Mouse (Mus musculus): ENCODE measurements around the gene Eif3j1. TPM values are rescaled to one million over a fixed set of nuclear protein-coding genes. Genes with fewer than 3 reads are reported as not detected.
"Not testable (repeated sequence)": the region's sequence is repeated elsewhere in the genome, so short reads cannot be mapped to it uniquely, and the experiment has no call there.

Gene Eif3j1
- polyA plus RNA-seq (2011; ENCODE audit: insufficient read length, low read depth, missing spikeins) = 10.0 and 12.2 TPM in 2 replicates

GRCm38 (mm10) chr2:122027862-122028755 is at the start of gene Eif3j1:
Gene Eif3j1, plus strand, starts transcription at chr2:122028546.
- Histone ChIP-seq H3K4me3 (ENCODE audit: insufficient read depth, low read length) (peak within 1 kb of the TSS; percentile 72), H3K27ac (ENCODE audit: insufficient read depth, low read length) (peak within 1 kb of the TSS; percentile 81), H3K4me1 (ENCODE audit: control insufficient read depth, insufficient read depth, low read length) (no peaks in the 10 kb centered on the region)
- TF ChIP-seq CTCF (IDR thresholded peaks at IDR 0.05; ENCODE audit: borderline replicate concordance, insufficient read depth, low read length) (no peak), POLR2A (IDR thresholded peaks at IDR 0.05; ENCODE audit: low read depth, low read length) (peak; percentile 100)

GRCm38 (mm10) chr2:121995738-121996137 is 32.6 kb upstream of the Eif3j1 start:
- Histone ChIP-seq H3K4me3 (ENCODE audit: insufficient read depth, low read length) (no peak overlapping the region), H3K27ac (ENCODE audit: insufficient read depth, low read length) (no peak overlapping the region), H3K4me1 (ENCODE audit: control insufficient read depth, insufficient read depth, low read length) (no peaks in the 10 kb centered on the region)
- TF ChIP-seq POLR2A (IDR thresholded peaks at IDR 0.05; ENCODE audit: low read depth, low read length) (no peak), CTCF (IDR thresholded peaks at IDR 0.05; ENCODE audit: borderline replicate concordance, insufficient read depth, low read length) (no peak)

GRCm38 (mm10) chr2:122008832-122009231 is 19.5 kb upstream of the Eif3j1 start:
- no peak overlapping the region for H3K27ac ChIP-seq (ENCODE audit: insufficient read depth, low read length)
- no peak overlapping the region for H3K4me3 ChIP-seq (ENCODE audit: insufficient read depth, low read length)
- TF ChIP-seq CTCF (IDR thresholded peaks at IDR 0.05; ENCODE audit: borderline replicate concordance, insufficient read depth, low read length) (no peak), POLR2A (IDR thresholded peaks at IDR 0.05; ENCODE audit: low read depth, low read length) (no peak)
- no peaks in the 10 kb centered on the region for H3K4me1 ChIP-seq (ENCODE audit: control insufficient read depth, insufficient read depth, low read length)

GRCm38 (mm10) chr2:122011441-122011840 is 16.9 kb upstream of the Eif3j1 start:
- no peak overlapping the region for H3K4me3 ChIP-seq (ENCODE audit: insufficient read depth, low read length)
- no peak for TF ChIP-seq CTCF (IDR thresholded peaks at IDR 0.05; ENCODE audit: borderline replicate concordance, insufficient read depth, low read length)
- no peak for TF ChIP-seq POLR2A (IDR thresholded peaks at IDR 0.05; ENCODE audit: low read depth, low read length)
- no peaks in the 10 kb centered on the region for H3K4me1 ChIP-seq (ENCODE audit: control insufficient read depth, insufficient read depth, low read length)
- no peak overlapping the region for H3K27ac ChIP-seq (ENCODE audit: insufficient read depth, low read length)

- no peak for TF ChIP-seq POLR2A (IDR thresholded peaks at IDR 0.05; ENCODE audit: low read depth, low read length)
- TF ChIP-seq CTCF (IDR thresholded peaks at IDR 0.05; ENCODE audit: borderline replicate concordance, insufficient read depth, low read length) = no peak
- no peaks in the 10 kb centered on the region for H3K4me1 ChIP-seq (ENCODE audit: control insufficient read depth, insufficient read depth, low read length)
- no peak overlapping the region for H3K4me3 ChIP-seq (ENCODE audit: insufficient read depth, low read length)
These were observed 9.6 kb upstream of the Eif3j1 start for GRCm38 (mm10) chr2:122018705-122019104.

GRCm38 (mm10) chr2:122022284-122022683 is 6.1 kb upstream of the Eif3j1 start:
- Histone ChIP-seq H3K4me3 (ENCODE audit: insufficient read depth, low read length) (no peak overlapping the region), H3K4me1 (ENCODE audit: control insufficient read depth, insufficient read depth, low read length) (no peaks in the 10 kb centered on the region), H3K27ac (ENCODE audit: insufficient read depth, low read length) (no peak overlapping the region)
- TF ChIP-seq POLR2A (IDR thresholded peaks at IDR 0.05; ENCODE audit: low read depth, low read length) (no peak), CTCF (IDR thresholded peaks at IDR 0.05; ENCODE audit: borderline replicate concordance, insufficient read depth, low read length) (no peak)

More at GRCm38 (mm10) chr2:122018705-122019104, 9.6 kb upstream of the Eif3j1 start:
- no peak overlapping the region for H3K27ac ChIP-seq (ENCODE audit: insufficient read depth, low read length)

GRCm38 (mm10) chr2:122027091-122027490 is 1.3 kb upstream of the Eif3j1 start:
- not testable (repeated sequence) for H3K4me1 ChIP-seq (ENCODE audit: control insufficient read depth, insufficient read depth, low read length); H3K4me3 ChIP-seq (ENCODE audit: insufficient read depth, low read length); H3K27ac ChIP-seq (ENCODE audit: insufficient read depth, low read length)

- TF ChIP-seq POLR2A (IDR thresholded peaks at IDR 0.05; ENCODE audit: low read depth, low read length) = no peak
- TF ChIP-seq CTCF (IDR thresholded peaks at IDR 0.05; ENCODE audit: borderline replicate concordance, insufficient read depth, low read length) = no peak
- H3K4me3 ChIP-seq (ENCODE audit: insufficient read depth, low read length) = peak overlapping the region; percentile 72
These were observed 682 bp downstream of the Eif3j1 start for GRCm38 (mm10) chr2:122028756-122029700.

GRCm38 (mm10) chr2:122031970-122032369 is 3.6 kb downstream of the Eif3j1 start:
- Histone ChIP-seq H3K27ac (ENCODE audit: insufficient read depth, low read length) (no peak overlapping the region), H3K4me3 (ENCODE audit: insufficient read depth, low read length) (no peak overlapping the region), H3K4me1 (ENCODE audit: control insufficient read depth, insufficient read depth, low read length) (no peaks in the 10 kb centered on the region)
- TF ChIP-seq POLR2A (IDR thresholded peaks at IDR 0.05; ENCODE audit: low read depth, low read length) (no peak), CTCF (IDR thresholded peaks at IDR 0.05; ENCODE audit: borderline replicate concordance, insufficient read depth, low read length) (no peak)

More at GRCm38 (mm10) chr2:122028756-122029700, 682 bp downstream of the Eif3j1 start:
- no peaks in the 10 kb centered on the region for H3K4me1 ChIP-seq (ENCODE audit: control insufficient read depth, insufficient read depth, low read length)
- peak overlapping the region; percentile 24 for H3K27ac ChIP-seq (ENCODE audit: insufficient read depth, low read length)

All from embryonic fibroblast, embryonic 13.5 days (primary cell).